Mouse (Mus musculus) cerebellum, adult 2 months (tissue): ENCODE data around the gene Inpp5b.

Source experiments
- CTCF ChIP-seq: fragments of 200-500 bp; IDR thresholded peaks from 2 replicates; pipeline ENCODE4 v1.5.1; 2011; ENCODE audit warnings: low read depth, mild to moderate bottlenecking, control low read depth, low read length, moderate library complexity, borderline replicate concordance; ENCODE audit not compliant: insufficient read depth
- POLR2A ChIP-seq: fragments of 200-500 bp; IDR thresholded peaks from 2 replicates; pipeline ENCODE4 v1.6.1; 2011; ENCODE audit warnings: low read length, control low read depth, borderline replicate concordance; ENCODE audit not compliant: insufficient read depth

DNA sequence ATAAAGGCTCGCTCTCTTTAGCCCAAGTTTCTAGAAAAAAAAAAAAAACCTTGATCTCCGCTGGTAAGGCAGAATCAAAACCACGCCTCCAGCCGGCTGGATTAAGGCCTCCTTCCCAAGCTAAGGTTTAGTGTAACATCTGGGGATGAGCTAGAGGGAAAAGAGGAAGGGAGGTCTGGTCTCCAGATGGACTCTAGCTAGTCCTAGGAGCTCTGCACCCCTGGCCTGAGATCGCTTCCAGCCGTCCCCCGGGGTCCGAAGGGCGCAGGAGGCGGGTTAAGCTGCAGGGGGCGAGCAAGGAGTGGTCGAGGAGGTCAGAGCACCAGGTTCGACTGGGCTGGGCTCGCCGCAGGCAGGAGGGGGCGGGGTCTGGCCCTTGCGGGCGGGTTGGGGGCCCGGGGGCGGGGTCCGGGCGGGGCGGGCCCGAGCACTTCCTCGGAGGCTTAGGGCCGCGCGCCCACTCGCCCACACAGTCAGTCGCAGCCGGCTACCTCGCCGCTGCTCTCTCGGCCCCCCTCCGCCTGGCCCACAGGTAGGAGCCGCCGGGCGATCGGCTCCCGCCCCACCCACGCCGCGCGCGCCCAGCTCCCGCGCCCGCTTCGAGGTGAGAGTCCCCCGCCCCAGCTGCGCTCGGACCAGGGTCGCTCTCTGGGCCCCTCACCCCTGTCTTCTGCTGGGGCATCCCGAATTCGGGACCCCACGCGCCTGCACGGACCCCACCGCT is 41.2 kb upstream of the Inpp5b start, which contains the start of gene Fhl3:
- TF ChIP-seq POLR2A (no peak), CTCF (no peak)
